Mouse (Mus musculus) neural tube, embryonic 15.5 days (tissue): ENCODE measurements around the gene Tmem100. TPM values are rescaled to one million over a fixed set of nuclear protein-coding genes. Genes with fewer than 3 reads are reported as not detected.
A peak's percentile ranks its signal among the peaks of the same experiment; 100 is the strongest.

ENCODE experiments used
- ATAC-seq: fragments of 200-750 bp; cut with Nextera tagmentation; 2 replicates; pipeline ENCODE4 v1.8.0; 2017; ENCODE audit warnings: mild to moderate bottlenecking, moderate TSS enrichment, moderate library complexity; ENCODE audit not compliant: low FRiP score
- H3K27ac ChIP-seq: fragments of 300-500 bp; sonication (generic); replicated peaks from 2 replicates; pipeline ENCODE4 v1.5.1; 2015; ENCODE audit warnings: mild to moderate bottlenecking, inconsistent platforms
- H3K27me3 ChIP-seq: fragments of 300-500 bp; sonication (generic); replicated peaks from 2 replicates; pipeline ENCODE4 v1.6.1; 2015; ENCODE audit warnings: inconsistent platforms
- H3K36me3 ChIP-seq: fragments of 300-500 bp; sonication (generic); 2 replicates; pipeline ENCODE4 v1.6.1; 2015; ENCODE audit warnings: inconsistent platforms
- H3K4me1 ChIP-seq: fragments of 300-500 bp; sonication (generic); 2 replicates; pipeline ENCODE4 v1.6.1; 2015; ENCODE audit warnings: inconsistent platforms
- H3K4me2 ChIP-seq: fragments of 300-500 bp; sonication (generic); 2 replicates; pipeline ENCODE4 v1.6.1; 2015; ENCODE audit warnings: inconsistent platforms, mild to moderate bottlenecking, moderate library complexity
- H3K4me3 ChIP-seq: fragments of 300-500 bp; sonication (generic); replicated peaks from 2 replicates; pipeline ENCODE4 v1.5.1; 2015; ENCODE audit warnings: mild to moderate bottlenecking, inconsistent platforms
- H3K9ac ChIP-seq: fragments of 300-500 bp; sonication (generic); replicated peaks from 2 replicates; pipeline ENCODE4 v1.6.1; 2015; ENCODE audit warnings: mild to moderate bottlenecking, inconsistent platforms
- H3K9me3 ChIP-seq: fragments of 300-500 bp; sonication (generic); replicated peaks from 2 replicates; pipeline ENCODE4 v1.6.1; 2016; ENCODE audit warnings: inconsistent platforms
- WGBS: fragments of 180-500 bp; shearing (Covaris S2); methylation state at CpG from one replicate; pipeline ENCODE4 v1.1.7; 2015; ENCODE audit warnings: mixed read lengths; 5-methylcytosine and 5-hydroxymethylcytosine counted together
- polyA plus RNA-seq: library from polyadenylated mRNA; unstranded; fragments of >200 nt; fragmentation: Nextera tagmentation; extraction: Ambion mirVana; gene quantifications from 2 replicates; pipeline ENCODE4 v1.2.1, GENCODE M21; 2015

Gene Tmem100
- polyA plus RNA-seq, 1 experiment from 2014 or later = 24.1 TPM

GRCm38 (mm10) chr11:89998996-89999770 is 31.0 kb upstream of the Tmem100 start:
- WGBS = 89% methylated on average over 18 of the region's 18 CpGs
- H3K4me2 ChIP-seq = no peak overlapping the region
- H3K9me3 ChIP-seq = no peaks in the 10 kb centered on the region
- H3K4me1 ChIP-seq = peaks cover 8% of the 10 kb centered on the region
- no peak overlapping the region for H3K4me3 ChIP-seq
- ATAC-seq = no peak
- no peaks in the 10 kb centered on the region for H3K27me3 ChIP-seq
- no peak overlapping the region for H3K9ac ChIP-seq
- H3K36me3 ChIP-seq = no peaks in the 10 kb centered on the region
- H3K27ac ChIP-seq = no peak overlapping the region

GRCm38 (mm10) chr11:90000666-90001065 is 29.5 kb upstream of the Tmem100 start:
- no peaks in the 10 kb centered on the region for H3K27me3 ChIP-seq
- H3K9me3 ChIP-seq = no peaks in the 10 kb centered on the region
- no peak overlapping the region for H3K4me3 ChIP-seq
- H3K27ac ChIP-seq = no peak overlapping the region
- H3K4me1 ChIP-seq = peaks cover 8% of the 10 kb centered on the region
- ATAC-seq = no peak
- H3K36me3 ChIP-seq = no peaks in the 10 kb centered on the region
- H3K9ac ChIP-seq = no peak overlapping the region
- 89% methylated on average over 4 of the region's 4 CpGs for WGBS
- no peak overlapping the region for H3K4me2 ChIP-seq

GRCm38 (mm10) chr11:90001396-90002230 is 28.5 kb upstream of the Tmem100 start:
- Histone ChIP-seq H3K9ac (no peak overlapping the region), H3K36me3 (no peaks in the 10 kb centered on the region), H3K27me3 (no peaks in the 10 kb centered on the region), H3K4me1 (peaks cover 8% of the 10 kb centered on the region), H3K4me2 (peak overlapping the region; percentile 78; the same call in 1 of the 2 replicates), H3K9me3 (no peaks in the 10 kb centered on the region), H3K27ac (no peak overlapping the region), H3K4me3 (no peak overlapping the region)
- ATAC-seq = no peak
- 87% methylated on average over 10 of the region's 10 CpGs for WGBS

- H3K4me2 ChIP-seq = peak within 1 kb of the TSS; percentile 78
- H3K27ac ChIP-seq = no peak within 1 kb of the TSS
- peak within 1 kb of the TSS; percentile 50 for H3K4me3 ChIP-seq
- WGBS = 13% methylated on average over 35 of the region's 35 CpGs
- peak within 1 kb of the TSS; percentile 50 for H3K9ac ChIP-seq
- no peaks in the 10 kb centered on the region for H3K27me3 ChIP-seq
- ATAC-seq = peak; percentile 45; the same call in 1 of the 2 replicates
- H3K36me3 ChIP-seq = no peaks in the 10 kb centered on the region
- peaks cover 8% of the 10 kb centered on the region for H3K4me1 ChIP-seq
- H3K9me3 ChIP-seq = no peaks in the 10 kb centered on the region
These were observed 27.7 kb upstream of the Tmem100 start, which contains the start of gene Pctp for GRCm38 (mm10) chr11:90002231-90002986. TSS of gene Pctp (minus strand) at chr11:90002894.

DNA sequence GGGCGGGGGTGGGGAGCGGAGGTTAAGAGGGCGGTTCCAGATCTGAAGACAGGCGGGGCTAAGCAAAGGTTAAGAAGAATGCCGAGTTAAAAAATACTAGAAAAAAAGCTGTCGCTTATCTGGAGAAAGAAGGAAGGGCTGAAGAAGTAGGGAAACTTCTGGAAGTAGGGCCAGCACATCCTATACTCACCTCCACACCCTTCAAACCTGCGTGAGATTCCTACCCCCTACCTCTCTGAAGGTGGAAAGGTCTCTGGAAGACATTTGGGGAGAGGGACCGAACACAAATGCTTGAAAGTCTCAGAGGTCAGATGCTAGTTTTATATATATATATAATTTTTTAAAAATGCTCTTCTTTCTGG is 27.2 kb upstream of the Tmem100 start:
- no peak for ATAC-seq
- no peak overlapping the region for H3K27ac ChIP-seq
- no peaks in the 10 kb centered on the region for H3K9me3 ChIP-seq
- no peaks in the 10 kb centered on the region for H3K36me3 ChIP-seq
- H3K4me3 ChIP-seq = peak overlapping the region; percentile 50
- no peak overlapping the region for H3K9ac ChIP-seq
- H3K4me2 ChIP-seq = peak overlapping the region; percentile 78
- H3K27me3 ChIP-seq = no peaks in the 10 kb centered on the region
- 14% methylated on average over 8 of the region's 8 CpGs for WGBS
- peaks cover 8% of the 10 kb centered on the region for H3K4me1 ChIP-seq

GRCm38 (mm10) chr11:90003386-90003785 is 26.8 kb upstream of the Tmem100 start:
- Histone ChIP-seq H3K4me1 (peaks cover 8% of the 10 kb centered on the region), H3K9ac (no peak overlapping the region), H3K36me3 (no peaks in the 10 kb centered on the region), H3K9me3 (no peaks in the 10 kb centered on the region), H3K4me3 (no peak overlapping the region), H3K27me3 (no peaks in the 10 kb centered on the region), H3K4me2 (no peak overlapping the region), H3K27ac (no peak overlapping the region)
- no peak for ATAC-seq
- WGBS = 88% methylated on average over 4 of the region's 4 CpGs

DNA sequence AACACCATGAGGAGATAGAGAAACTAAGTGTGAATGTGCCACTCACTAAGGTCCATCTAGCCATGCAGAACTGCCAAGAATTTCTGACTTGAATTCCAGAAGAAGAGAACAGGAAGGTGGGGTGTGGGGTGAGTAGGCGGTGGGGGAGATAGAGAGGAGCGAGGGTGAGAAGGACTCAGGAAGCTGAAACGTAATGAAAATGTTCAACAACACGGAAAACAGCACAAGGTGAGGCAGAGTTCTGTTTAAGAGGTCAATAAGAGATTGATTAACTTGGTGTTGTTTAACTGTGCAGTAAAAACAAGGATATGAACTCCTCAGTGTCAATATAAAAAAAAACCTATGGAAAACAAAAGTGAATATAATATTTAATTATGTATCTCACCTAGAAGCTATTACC is 24.0 kb upstream of the Tmem100 start:
- no peak for ATAC-seq
- peaks cover 8% of the 10 kb centered on the region for H3K4me1 ChIP-seq
- 82% methylated on average over 4 of the region's 4 CpGs for WGBS
- H3K27ac ChIP-seq = no peak overlapping the region
- H3K9ac ChIP-seq = no peak overlapping the region
- H3K36me3 ChIP-seq = no peaks in the 10 kb centered on the region
- H3K27me3 ChIP-seq = 0 out of 2 replicates have a peak, but pooled peaks cover 3% of the 10 kb centered on the region
- H3K9me3 ChIP-seq = no peaks in the 10 kb centered on the region
- H3K4me2 ChIP-seq = no peak overlapping the region
- no peak overlapping the region for H3K4me3 ChIP-seq

- peaks cover under 1% of the 10 kb centered on the region; the same call in 1 of the 2 replicates for H3K4me1 ChIP-seq
- no peak overlapping the region for H3K9ac ChIP-seq
- H3K27ac ChIP-seq = no peak overlapping the region
- ATAC-seq = no peak
- 0 out of 2 replicates have a peak, but pooled peaks cover 3% of the 10 kb centered on the region for H3K27me3 ChIP-seq
- no peaks in the 10 kb centered on the region for H3K36me3 ChIP-seq
- H3K4me3 ChIP-seq = no peak overlapping the region
- no peaks in the 10 kb centered on the region for H3K9me3 ChIP-seq
- H3K4me2 ChIP-seq = no peak overlapping the region
- 21% methylated on average over 7 of the region's 7 CpGs for WGBS
These were observed 22.2 kb upstream of the Tmem100 start for GRCm38 (mm10) chr11:90007791-90008531.

GRCm38 (mm10) chr11:90013657-90014056 is 16.5 kb upstream of the Tmem100 start:
- no peak overlapping the region for H3K27ac ChIP-seq
- no peak for ATAC-seq
- no peak overlapping the region for H3K4me3 ChIP-seq
- WGBS = 86% methylated on average over 6 of the region's 6 CpGs
- H3K9ac ChIP-seq = no peak overlapping the region
- 0 out of 2 replicates have a peak, but pooled peaks cover 3% of the 10 kb centered on the region for H3K27me3 ChIP-seq
- no peaks in the 10 kb centered on the region for H3K9me3 ChIP-seq
- no peak overlapping the region for H3K4me2 ChIP-seq
- no peaks in the 10 kb centered on the region for H3K36me3 ChIP-seq
- H3K4me1 ChIP-seq = no peaks in the 10 kb centered on the region

GRCm38 (mm10) chr11:90015281-90015680 is 14.9 kb upstream of the Tmem100 start:
- ATAC-seq = no peak
- no peaks in the 10 kb centered on the region for H3K27me3 ChIP-seq
- no peaks in the 10 kb centered on the region for H3K4me1 ChIP-seq
- no peak overlapping the region for H3K4me2 ChIP-seq
- WGBS = 83% methylated on average over 7 of the region's 7 CpGs
- no peak overlapping the region for H3K27ac ChIP-seq
- H3K4me3 ChIP-seq = no peak overlapping the region
- no peaks in the 10 kb centered on the region for H3K9me3 ChIP-seq
- H3K9ac ChIP-seq = no peak overlapping the region
- H3K36me3 ChIP-seq = no peaks in the 10 kb centered on the region

DNA sequence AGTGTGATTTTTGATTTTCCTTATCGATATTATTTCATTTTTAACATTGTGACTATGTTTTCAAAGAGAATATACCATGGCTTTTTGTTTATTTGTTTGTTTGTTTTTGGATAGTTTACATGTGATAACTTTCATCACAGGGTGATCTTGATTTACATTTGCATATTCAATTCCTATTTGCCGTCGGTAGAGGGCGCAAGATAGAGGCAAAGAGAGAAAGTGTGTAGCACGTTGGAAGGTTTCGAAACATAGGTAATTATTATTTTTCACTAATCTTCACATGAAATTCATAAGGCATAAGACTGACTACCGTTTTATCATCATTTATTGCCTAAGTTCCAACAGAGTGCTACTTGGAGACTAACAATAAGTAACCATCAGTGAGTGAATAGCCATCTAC is 11.0 kb upstream of the Tmem100 start:
- Histone ChIP-seq H3K4me1 (no peaks in the 10 kb centered on the region), H3K4me3 (no peak overlapping the region), H3K9me3 (no peaks in the 10 kb centered on the region), H3K4me2 (peak overlapping the region; percentile 31), H3K9ac (no peak overlapping the region), H3K36me3 (no peaks in the 10 kb centered on the region), H3K27ac (no peak overlapping the region), H3K27me3 (no peaks in the 10 kb centered on the region)
- no peak for ATAC-seq
- WGBS = 18% methylated on average over 7 of the region's 7 CpGs
